Mouse (Mus musculus): ENCODE results near the gene Olfr798.

Olfr798 gene

GRCm38 (mm10) chr10:129627834-129628233, at the start of gene Olfr798:
Olfr798 (minus strand) TSS chr10:129627934.
- DNase-seq, result no peak

GRCm38 (mm10) chr10:129673765-129674164, 46.0 kb upstream of the Olfr798 start, which contains the start of gene Olfr801:
Olfr801 (minus strand) TSS chr10:129673865.
- DNase-seq, result no peak

- no peak for DNase-seq
Observed at GRCm38 (mm10) chr10:129657394-129657793, 29.7 kb upstream of the Olfr798 start, which contains the start of gene Olfr800. Olfr800 (plus strand) TSS chr10:129657694.

- DNase-seq, result no peak
Observed at GRCm38 (mm10) chr10:129651763-129652162, 24.0 kb upstream of the Olfr798 start.

- no peak for DNase-seq
Observed at GRCm38 (mm10) chr10:129637184-129637583, 9.4 kb upstream of the Olfr798 start, which contains the start of gene Olfr799. Olfr799 (plus strand) TSS chr10:129637484.

- no peak for DNase-seq
Observed at GRCm38 (mm10) chr10:129623251-129623650, 4.5 kb downstream of the Olfr798 start.

DNA sequence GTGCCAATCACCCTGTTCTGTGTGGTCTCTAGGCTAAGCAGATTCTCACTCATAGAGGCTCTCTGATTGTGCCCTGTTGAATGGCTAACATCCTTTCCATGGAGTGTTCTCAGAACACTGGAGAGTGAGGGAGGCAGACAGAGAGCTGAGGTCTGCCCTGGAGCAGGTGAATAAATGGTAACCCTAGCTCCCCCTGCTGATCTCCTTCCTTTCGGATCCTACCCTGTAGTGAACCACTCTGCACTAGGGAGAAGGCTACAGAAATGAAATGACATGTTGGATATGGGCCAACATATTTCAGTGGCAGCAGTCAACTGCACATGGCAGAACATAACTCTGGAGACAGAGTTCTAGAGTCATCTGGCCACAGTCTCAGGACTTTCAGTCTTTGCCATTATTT, 6.0 kb downstream of the Olfr798 start:
- no peak for DNase-seq

GRCm38 (mm10) chr10:129612470-129612869, 15.3 kb downstream of the Olfr798 start, which contains the start of gene Olfr796:
Olfr796 (minus strand) TSS chr10:129612570.
- DNase-seq, result no peak

GRCm38 (mm10) chr10:129577066-129577465, 50.7 kb downstream of the Olfr798 start:
- DNase-seq, result no peak
